Mouse (Mus musculus): ENCODE data around the gene Gm9507.
"Not testable (repeated sequence)": the region's sequence is repeated elsewhere in the genome, so short reads cannot be mapped to it uniquely, and the experiment has no call there.

The Gm9507 gene

DNA sequence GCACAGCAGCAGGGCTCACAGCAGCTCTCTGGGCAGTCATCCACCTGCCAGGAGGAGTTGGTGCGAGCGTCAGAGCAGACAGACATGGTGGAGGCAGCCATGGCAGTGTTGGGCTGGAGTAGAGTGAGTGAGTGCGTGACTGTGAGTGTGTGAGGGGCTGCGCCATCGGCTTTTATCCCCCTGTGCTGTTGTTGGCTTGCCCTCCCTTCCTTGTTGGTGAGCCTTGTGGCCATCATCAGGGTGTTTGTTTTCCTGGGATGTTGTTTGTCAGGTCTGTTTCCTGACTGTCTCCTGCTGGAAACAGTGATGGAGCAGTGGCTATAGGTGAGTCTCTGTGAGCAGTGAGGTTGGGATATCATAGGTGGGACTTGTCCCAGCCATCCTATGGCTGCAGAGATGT, at the start of gene Gm9507:
Gm9507 (minus strand) TSS at position 101 of the 400 bp plus-strand sequence.
- DNase-seq (ENCODE audit: low read depth, low spot score) = no peak

DNA sequence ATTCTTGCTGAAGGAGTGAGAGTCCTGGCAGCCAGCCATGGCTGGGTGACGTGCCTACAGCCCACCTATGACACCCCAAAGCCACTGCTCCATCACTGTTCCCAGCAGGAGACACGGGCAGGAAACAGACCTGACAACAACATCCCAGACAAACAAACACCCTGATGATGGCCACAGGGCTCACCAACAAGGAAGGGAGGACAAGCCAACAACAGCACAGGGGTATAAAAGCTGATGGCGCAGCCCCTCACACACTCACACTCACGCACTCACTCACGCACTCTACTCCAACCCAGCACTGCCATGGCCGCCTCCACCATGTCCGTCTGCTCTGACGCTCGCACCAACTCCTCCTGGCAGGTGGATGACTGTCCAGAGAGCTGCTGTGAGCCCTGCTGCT, 40.9 kb upstream of the Gm9507 start, which contains the start of gene Gm10318:
Gm10318 (plus strand) TSS at position 301 of the 400 bp plus-strand sequence.
- no peak for DNase-seq (ENCODE audit: low read depth, low spot score)

DNA sequence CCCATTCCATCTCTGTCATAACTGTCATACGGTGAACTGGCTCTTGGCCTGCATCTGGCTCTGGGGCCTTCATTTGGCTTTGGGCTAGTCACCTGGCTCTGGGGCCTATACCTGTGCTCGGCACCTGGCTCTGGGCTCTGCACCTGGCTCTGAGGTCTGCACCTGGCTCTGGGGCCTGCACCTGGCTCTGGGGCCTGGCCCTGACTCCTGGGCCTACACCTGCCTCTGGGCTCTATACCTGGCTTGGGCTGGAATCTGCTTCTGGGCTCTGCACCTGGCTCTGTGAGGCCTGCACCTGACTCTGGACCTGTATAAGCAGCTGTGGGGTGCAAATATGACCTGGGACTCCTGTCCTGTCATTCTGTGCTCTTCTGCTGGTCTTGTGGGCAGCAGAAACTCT, 35.9 kb upstream of the Gm9507 start:
- no peak for DNase-seq (ENCODE audit: low read depth, low spot score)

DNA sequence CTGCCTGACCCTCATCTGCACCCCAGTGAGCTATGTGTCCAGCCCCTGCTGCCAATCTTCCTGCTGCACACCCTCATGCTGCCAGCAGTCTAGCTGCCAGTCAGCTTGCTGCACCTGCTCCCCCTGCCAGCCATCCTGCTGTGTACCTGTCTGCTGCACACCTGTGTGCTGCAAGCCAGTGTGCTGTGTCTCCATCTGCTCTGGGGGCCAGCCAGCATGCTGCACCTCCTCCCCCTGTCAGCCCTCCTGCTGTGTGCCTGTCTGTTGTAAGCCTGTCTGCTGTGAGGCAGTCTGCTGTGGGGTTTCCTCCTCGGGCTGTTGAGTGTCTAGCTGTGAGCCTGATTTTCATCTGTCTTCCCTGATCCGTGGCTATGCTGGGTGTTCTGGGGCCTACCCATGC, 35.3 kb upstream of the Gm9507 start:
- DNase-seq (ENCODE audit: low read depth, low spot score) = no peak

DNA sequence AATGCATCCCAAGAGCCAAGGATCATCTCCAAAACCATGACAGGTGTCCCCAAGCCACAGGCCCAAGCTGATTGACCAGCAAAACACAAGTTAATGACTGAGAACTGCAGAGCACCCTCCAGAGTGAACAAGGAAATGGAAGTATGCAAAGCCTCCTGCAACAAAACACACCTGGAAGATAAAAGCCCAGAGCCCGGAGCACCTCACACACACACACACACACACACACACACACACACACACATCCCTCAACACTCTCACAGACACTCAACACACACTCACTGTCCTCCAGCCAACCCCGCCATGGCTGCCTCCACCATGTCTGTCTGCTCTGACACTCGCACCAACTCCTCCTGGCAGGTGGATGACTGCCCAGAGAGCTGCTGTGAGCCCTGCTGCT, 34.9 kb upstream of the Gm9507 start, which contains the start of gene Gm36176:
Gm36176 (plus strand) TSS at position 301 of the 400 bp plus-strand sequence.
- no peak for DNase-seq (ENCODE audit: low read depth, low spot score)

DNA sequence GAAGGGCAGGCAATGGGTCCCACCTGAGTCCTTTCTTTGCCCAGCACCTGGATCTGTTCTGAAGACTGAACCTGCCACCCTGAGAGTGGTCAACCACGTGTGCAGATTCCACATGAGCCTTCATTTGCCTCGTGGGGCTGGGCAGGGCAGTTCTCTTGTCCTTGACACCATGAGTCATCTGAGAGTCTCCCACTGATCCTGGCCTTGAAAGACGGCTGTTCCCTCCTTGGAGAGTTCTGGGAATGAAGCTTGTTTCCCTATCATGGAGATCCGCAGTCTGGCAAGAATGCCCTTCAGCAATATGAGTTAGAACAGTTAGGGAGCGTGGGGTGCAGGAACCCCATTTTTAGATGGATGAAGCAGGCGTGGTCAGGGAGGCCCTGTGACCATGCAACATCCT, 27.4 kb upstream of the Gm9507 start:
- DNase-seq (ENCODE audit: low read depth, low spot score) = no peak

DNA sequence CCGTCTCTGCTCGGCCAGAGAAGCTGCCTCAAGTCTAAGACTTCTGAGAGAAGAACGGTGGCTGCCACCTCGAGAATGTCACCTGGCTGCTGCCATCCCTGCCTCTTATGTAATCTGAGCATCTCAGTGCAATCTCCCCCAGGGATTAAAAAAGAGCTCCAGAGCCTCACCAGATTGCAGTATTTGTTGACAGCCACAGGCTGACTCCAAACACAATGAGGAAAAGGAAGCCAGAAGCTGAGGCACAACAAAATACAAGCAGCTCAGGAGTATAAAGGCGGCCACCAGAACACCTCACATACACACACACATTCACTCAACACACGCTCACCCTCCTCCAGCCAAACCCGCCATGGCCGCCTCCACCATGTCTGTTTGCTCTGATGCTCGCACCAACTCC, 24.0 kb upstream of the Gm9507 start, which contains the start of gene Krtap10-10:
Krtap10-10 (plus strand) TSS at position 301 of the 400 bp plus-strand sequence.
- no peak for DNase-seq (ENCODE audit: low read depth, low spot score)

DNA sequence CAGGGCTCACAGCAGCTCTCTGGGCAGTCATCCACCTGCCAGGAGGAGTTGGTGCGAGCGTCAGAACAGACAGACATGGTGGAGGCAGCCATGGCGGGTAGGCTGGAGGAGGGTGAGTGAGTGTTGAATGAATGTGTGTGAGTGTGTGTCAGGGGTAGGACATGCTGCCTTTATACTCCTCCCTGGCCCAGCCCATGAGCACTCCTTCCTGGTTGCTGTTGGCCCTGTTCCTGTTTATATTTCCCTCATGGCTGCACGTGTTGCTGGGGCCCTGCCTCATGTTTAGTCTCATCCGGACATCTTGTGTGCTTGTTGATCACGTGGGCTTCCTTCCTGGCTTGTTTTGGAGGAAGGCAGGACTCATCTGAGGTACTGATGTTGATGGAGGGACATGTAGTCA, 15.3 kb upstream of the Gm9507 start, which contains the start of gene Krtap10-4:
Krtap10-4 (minus strand) TSS at position 145 of the 400 bp plus-strand sequence.
- DNase-seq (ENCODE audit: low read depth, low spot score) = no peak

DNA sequence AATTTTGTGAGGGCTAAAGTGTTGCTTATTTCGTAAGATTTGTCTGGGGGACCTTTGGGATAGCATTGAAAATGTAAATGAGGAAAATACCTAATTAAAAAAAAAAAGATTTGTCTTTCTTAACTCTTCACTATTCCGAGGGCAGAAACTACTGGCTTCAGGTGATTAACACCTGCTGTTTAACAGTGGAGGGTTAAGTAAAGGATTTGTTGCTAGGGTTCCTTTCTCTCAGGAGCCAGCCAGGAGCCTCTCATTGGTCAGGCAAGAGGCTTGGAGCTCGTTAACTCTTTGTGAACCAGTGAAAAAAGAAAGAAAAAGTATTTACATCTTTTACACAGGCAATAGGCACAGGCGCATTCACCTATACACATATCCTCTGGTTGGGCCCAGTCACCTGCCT, 7.6 kb upstream of the Gm9507 start:
- DNase-seq (ENCODE audit: low read depth, low spot score) = no peak

DNA sequence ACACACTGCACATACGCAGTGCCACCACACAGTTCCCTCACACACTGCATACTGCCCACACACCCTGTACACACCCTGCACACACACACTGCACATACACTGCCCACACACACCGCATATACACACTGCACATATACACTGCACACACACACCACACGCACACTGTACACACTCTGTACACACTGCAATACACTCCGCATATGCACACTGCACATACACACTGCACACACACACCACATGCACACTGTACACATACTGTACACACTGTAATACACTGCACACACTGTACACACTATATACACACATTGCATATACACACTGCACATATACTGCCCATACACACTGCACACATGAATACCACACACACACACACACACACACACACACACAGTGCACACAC, 6.9 kb upstream of the Gm9507 start:
- DNase-seq (ENCODE audit: low read depth, low spot score) = no peak

DNA sequence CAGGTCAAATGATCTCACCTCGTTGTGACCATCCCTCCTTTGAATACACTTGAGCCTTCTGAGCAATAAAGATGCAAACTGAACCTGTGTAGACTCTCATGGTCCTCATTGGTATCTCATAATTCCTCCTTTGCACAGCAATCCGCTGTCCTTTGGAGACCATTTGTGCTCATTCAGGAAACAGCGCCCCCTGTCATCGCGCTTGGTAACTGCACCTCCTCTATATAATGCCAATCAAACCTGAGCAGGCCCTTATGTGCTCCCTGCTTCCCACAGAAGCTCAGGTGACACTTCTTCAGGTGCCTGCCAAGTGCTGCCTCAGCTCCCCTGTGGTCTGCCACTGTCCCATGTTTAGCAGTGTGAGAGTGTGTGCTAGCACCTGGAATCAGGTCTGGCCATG, 3.9 kb upstream of the Gm9507 start:
- peak; percentile 28 for DNase-seq (ENCODE audit: low read depth, low spot score)

DNA sequence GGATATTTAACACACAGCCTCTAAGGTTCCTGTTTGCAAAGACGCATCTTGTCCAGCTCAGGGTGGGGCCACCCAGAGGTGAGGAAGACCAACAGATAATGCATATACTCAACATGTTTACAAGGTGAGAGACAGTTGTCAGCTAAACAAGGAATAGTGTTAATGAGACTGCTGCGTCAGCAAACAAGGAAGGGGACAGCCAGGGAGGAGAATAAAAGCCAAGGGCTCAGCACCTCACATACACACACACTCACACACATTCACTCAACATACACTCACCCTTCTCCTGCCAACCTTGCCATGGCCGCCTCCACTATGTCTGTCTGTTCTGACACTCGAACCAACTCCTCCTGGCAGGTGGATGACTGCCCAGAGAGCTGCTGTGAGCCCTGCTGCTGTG, 2.7 kb upstream of the Gm9507 start, which contains the start of gene Gm2696:
Gm2696 (plus strand) TSS at position 301 of the 400 bp plus-strand sequence.
- no peak for DNase-seq (ENCODE audit: low read depth, low spot score)

DNA sequence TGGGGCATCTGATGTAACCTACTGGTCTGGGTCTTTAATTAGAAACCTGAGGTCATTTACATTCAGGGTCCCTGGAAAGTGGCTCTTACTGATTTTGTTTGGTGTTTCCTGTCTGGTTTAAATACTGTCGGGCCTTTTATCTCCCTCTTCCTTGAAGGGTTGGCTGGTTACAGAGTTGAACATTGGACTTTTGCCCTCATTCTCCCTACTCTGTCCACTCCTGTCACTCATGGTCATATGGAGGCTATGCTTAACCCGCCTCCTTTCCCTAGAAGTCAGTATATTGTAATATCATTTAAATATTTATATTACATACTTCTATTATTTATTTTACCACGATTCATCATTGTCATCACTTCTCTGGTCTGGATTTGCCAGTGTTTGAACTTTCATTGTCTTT, 7.5 kb downstream of the Gm9507 start:
- no peak for DNase-seq (ENCODE audit: low read depth, low spot score)

DNA sequence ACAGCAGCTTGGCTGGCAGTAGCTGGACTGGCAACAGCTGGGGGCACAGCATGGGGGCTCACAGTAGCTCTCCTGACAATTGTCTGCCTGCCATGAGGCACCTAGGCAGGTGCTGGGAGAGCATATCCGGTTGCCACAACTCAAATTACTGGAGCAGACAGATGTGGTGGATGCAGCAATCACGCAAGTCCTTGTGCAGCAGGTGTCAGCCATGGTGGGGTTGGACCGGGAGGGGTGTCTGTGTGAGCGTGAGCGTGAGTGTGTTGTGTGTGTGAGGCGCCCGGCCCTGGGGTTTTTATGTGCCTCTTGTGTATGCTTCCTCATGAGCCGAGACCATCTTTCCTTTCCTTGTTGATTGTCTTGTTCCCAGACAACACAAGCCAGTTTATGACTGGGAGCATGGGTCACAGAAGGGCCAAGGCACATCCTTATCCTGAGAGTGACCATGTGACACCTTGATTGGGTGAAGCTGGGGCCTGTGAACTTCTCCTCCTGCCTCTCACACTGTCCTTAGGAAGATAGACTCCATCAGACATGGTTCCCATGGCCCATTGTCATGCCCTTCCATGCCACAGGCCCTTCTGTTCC, 12.6 kb downstream of the Gm9507 start, which contains the start of gene Gm19668:
Gm19668 (minus strand) TSS at position 213 of the 588 bp plus-strand sequence.
- no peak for DNase-seq (ENCODE audit: low read depth, low spot score)

DNA sequence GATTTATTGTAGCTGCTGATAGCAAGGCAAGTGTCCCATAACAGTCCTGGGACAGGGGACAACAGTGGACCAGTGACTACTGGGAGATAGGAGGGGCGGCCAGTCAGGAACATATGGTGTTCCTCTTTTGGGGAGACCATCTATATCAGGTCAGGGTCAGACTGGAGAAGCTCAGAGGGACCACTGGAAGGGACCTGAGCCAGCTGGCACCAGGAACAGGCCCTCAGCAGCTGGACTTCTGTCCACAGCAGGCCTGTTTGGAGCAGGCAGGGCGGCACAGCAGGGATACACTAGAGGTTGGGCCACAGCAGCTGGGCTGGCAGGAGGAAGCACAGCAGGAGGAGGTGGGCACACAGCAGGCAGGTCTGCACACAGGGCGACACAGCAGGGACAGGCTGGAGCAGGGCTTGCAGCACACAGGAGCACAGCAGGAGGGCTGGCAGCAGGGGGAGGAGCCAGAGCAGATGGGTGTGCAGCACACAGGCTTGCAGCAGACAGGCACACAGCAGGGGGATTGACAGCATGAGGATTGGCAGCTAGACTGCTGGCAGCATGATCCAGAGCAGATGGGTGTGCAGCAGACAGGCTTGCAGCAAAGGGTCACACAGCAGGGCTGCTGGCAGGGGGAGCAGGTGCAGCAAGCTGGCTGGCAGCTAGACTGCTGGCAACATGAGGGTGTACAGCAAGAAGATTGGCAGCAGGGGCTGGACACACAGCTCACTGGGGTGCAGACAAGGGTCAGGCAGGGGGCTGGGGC, 13.3 kb downstream of the Gm9507 start:
- DNase-seq (ENCODE audit: low read depth, low spot score) = not testable (repeated sequence)

DNA sequence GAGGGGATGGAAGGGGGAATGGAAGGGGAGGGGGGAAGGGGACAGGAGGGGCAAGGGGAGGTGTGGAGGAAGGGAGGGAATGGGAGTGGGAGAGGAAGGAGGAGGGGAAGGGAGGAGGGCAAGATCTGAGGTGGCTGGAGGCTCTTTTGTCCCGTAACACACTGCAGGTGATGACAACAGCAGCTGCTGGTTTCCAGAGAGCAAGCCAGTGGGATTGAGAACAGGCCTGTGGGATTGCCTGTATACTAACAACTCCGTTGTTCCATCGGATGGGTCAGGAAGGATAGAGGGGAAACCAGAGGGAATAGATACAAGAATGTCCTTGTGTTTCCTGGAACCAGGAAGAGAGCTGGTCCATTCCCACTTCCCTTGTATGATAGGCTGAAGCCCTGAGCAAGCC, 14.0 kb downstream of the Gm9507 start:
- DNase-seq (ENCODE audit: low read depth, low spot score) = no peak

DNA sequence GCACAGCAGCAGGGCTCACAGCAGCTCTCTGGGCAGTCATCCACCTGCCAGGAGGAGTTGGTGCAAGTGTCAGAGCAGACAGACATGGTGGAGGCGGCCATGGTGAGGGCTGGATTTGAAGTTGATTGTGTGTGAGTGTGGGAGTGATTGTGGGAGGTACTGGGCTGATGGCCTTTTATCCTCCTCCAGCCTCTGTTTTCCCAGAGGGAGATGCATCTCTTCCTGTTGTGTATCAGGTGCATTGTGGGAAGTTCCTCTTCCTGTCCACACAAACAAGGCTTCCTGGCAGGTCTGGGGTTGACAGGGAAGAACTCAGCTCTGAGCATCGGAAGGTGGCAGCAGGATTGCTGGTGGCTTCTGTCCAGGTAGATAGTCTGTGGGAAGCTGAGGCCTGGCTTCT, 16.7 kb downstream of the Gm9507 start, which contains the start of gene Gm9639:
Gm9639 (minus strand) TSS at position 101 of the 400 bp plus-strand sequence.
- no peak for DNase-seq (ENCODE audit: low read depth, low spot score)

DNA sequence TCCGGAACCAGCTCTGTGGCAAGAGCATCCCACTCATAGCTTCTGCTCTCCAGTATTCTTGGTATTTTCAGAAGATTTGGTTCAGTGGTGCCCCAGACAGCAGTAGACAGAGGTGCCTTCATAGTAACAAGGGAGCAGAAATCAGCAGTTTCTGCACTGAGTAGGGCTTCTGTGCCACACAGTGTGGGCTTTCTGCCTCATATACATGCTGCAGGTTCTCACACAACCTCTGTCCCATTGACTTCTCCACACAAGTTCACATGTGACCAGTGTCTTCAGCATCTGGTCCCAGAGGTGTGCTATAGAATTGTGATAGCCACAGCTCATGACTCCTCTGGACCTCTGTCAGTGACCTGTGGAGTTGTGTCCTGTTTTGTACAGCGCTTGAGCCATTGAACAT, 23.0 kb downstream of the Gm9507 start:
- DNase-seq (ENCODE audit: low read depth, low spot score) = no peak

DNA sequence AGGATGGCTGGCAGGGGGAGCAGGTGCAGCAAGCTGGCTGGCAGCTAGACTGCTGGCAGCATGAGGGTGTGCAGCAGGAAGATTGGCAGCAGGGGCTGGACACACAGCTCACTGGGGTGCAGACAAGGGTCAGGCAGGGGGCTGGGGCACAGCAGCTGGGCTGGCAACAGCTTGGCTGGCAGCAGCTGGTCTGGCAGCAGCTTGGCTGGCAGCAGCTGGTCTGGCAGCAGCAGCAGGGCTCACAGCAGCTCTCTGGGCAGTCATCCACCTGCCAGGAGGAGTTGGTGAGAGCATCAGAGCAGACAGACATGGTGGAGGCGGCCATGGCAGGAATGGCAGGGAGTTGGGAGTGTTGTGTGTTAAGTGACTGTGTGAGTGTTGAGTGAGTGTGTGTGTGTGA, 23.8 kb downstream of the Gm9507 start, which contains the start of gene Gm7137:
Gm7137 (minus strand) TSS at position 325 of the 400 bp plus-strand sequence.
- not testable (repeated sequence) for DNase-seq (ENCODE audit: low read depth, low spot score)

DNA sequence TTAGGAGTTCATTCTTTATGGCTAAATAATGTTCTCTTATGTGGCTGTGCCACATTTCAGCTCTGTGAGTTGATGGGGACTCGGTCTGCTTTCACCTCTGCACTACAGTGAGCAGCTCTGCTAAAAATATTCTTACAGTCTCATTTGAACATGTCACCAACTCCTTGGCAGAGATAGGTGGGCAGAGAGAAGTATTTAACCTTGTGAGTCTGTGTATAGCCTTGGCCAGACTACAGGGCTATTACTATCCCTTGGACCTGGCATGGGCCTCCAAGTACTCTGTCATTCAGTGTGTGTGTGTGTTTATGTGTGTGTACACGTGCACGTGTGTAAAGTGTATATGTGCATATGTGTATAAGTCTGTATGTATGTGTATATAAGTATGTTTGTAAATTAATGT, 28.2 kb downstream of the Gm9507 start:
- DNase-seq (ENCODE audit: low read depth, low spot score) = not testable (repeated sequence)

DNA sequence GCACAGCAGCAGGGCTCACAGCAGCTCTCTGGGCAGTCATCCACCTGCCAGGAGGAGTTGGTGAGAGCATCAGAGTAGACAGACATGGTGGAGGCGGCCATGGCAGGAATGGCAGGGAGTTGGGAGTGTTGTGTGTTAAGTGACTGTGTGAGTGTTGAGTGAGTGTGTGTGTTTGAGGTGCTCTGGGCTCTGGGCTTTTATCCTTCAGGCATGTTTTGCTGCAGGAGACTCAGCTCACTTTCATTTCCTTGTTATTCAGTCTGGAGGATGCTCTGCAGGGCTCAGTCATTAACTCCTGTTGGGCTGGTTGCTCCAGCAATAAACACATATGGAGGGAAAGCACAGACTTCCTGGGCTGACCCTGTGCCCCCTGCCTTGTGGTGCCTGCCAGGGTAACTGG, 29.2 kb downstream of the Gm9507 start, which contains the start of gene Gm3250:
Gm3250 (minus strand) TSS at position 101 of the 400 bp plus-strand sequence.
- DNase-seq (ENCODE audit: low read depth, low spot score) = not testable (repeated sequence)

DNA sequence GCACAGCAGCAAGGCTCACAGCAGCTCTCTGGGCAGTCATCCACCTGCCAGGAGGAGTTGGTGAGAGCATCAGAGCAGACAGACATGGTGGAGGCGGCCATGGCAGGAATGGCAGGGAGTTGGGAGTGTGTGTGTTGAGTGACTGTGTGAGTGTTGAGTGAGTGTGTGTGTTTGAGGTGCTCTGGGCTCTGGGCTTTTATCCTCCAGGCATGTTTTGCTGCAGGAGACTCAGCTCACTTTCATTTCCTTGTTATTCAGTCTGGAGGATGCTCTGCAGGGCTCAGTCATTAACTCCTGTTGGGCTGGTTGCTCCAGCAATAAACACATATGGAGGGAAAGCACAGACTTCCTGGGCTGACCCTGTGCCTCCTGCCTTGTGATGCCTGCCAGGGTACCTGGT, 34.8 kb downstream of the Gm9507 start, which contains the start of gene Gm7138:
Gm7138 (minus strand) TSS at position 101 of the 400 bp plus-strand sequence.
- not testable (repeated sequence) for DNase-seq (ENCODE audit: low read depth, low spot score)
